Mouse (Mus musculus) activated CD4-positive, CD25-positive, alpha-beta regulatory T cell (primary cell): ENCODE results near the gene Dnase2b. TPM values are rescaled to one million over a fixed set of nuclear protein-coding genes. Genes with fewer than 3 reads are reported as not detected.

Source experiments
- polyA plus RNA-seq, 2 experiments: library from polyadenylated mRNA; unstranded; fragments of 100-300 nt; shearing (Covaris generic); gene quantifications; one replicate each; pipeline ENCODE4 v1.2.1; 2017

The Dnase2b gene
- polyA plus RNA-seq = not detected

DNA sequence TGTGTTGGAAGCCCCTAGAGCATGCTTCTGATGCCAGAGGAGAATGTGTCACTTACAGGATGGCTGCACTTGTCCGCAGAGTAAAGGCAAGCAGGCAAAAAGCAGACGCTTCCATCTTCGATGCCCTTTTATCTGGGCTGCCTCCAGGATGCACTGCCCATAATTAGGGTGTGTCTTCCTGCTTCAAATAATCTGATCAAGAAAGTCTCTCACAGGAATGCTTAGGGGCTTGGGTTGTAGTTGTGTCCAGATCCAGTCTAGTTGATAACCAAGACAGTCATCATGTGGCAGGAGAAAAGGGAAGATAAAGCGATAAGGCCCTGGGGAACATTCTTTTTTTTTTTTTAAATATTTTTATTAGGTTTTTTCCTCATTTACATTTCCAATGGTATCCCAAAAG is at the start of gene Dnase2b:
TSS of gene Dnase2b (minus strand) at position 101 of the 400 bp plus-strand sequence.

DNA sequence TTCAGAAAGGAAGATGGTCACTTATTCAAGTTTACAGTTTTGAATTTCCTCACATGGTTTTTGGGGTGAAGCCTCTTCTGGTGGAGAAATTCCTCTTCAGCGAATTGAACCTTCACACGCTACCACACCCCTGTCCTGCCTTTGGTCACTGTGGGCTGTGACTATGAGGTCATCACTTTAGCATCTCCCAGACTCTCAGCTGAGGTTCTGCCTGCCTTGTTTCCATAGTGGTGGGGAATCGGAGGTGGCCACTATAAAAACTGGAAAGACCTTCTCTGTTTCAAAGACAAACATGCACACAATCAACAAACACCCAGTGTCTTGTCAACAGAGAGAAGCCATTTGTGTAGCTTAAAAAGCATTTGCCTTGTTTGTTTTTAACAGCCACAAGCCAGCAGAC is 35.8 kb upstream of the Dnase2b start, which contains the start of gene 4930503B20Rik:
TSS of gene 4930503B20Rik (minus strand) at position 101 of the 400 bp plus-strand sequence.

DNA sequence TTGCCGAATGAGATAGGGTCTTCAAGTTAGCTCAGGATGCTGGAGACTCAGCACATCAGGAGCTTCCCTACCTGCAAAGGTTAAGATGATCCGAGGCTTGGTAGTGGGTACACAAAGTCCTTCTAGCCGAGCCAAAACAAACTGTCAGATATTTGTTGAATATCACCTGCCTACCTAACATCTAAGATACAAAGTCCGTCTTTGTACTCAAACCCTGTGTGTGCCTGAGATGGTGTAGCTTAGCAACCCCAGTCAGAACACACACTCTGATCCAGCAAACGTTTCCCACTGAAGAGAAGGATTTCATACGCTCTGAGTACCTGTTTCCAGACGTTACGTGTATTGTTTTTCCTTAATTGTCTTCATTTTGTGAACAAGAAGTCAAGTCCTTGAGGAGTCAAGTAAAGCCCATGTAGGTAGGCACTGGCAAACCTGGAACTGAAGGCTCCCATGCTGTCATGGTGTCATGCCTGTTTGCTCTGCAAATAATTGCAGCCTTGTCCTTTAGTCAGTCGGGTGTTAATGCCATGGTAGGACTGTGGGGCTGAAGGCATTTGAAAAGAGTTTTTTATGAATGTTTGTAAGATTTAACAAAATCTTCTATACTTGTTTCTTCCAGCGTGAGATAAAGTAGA is 45.1 kb downstream of the Dnase2b start, which contains the start of gene Uox:
TSS of gene Uox (plus strand) at position 279 of the 635 bp plus-strand sequence.

Other genes with a start within 250 kb of the Dnase2b start
- gene Ssx2ip, start 211.0 kb downstream of the Dnase2b start, polyA plus RNA-seq = 1 to 10 TPM; 2.6 to 3.2 TPM
- gene Ctbs, start 165.8 kb downstream of the Dnase2b start, polyA plus RNA-seq = 1 to 10 TPM; 9.0 to 9.3 TPM
- 1 to 10 TPM; 7.1 to 9.2 TPM for gene Spata1, start 115.8 kb downstream of the Dnase2b start, polyA plus RNA-seq
- gene Gng5, start 115.8 kb downstream of the Dnase2b start, polyA plus RNA-seq = 100 to 1,000 TPM; 436 to 441 TPM
- 10 to 100 TPM; 60.1 to 84.2 TPM for gene Rpf1, start 94.2 kb downstream of the Dnase2b start, polyA plus RNA-seq
- under 1 TPM in 1 of 2 experiments, not detected in 1; 0.44 TPM for gene Uox, start 45.2 kb downstream of the Dnase2b start, polyA plus RNA-seq
- gene 4930503B20Rik, start 35.7 kb upstream of the Dnase2b start, polyA plus RNA-seq = under 1 TPM in 1 of 2 experiments, not detected in 1; 0.79 TPM
- under 1 TPM in 1 of 2 experiments, not detected in 1; 0.84 TPM for gene Samd13, start 70.0 kb upstream of the Dnase2b start, polyA plus RNA-seq
- gene Prkacb, start 197.4 kb upstream of the Dnase2b start, polyA plus RNA-seq = 100 to 1,000 TPM; 131 to 134 TPM
- gene Ttll7, start 236.8 kb upstream of the Dnase2b start, polyA plus RNA-seq = under 1 TPM in 1 of 2 experiments, not detected in 1; 0.07 TPM